Mouse (Mus musculus): ENCODE data around the gene Plscr4. TPM values are rescaled to one million over a fixed set of nuclear protein-coding genes. Genes with fewer than 3 reads are reported as not detected.

The Plscr4 gene
- polyA plus RNA-seq, 2 experiments = 0.35 to 0.46 TPM

GRCm38 (mm10) chr9:92499710-92500410 is 42.7 kb downstream of the Plscr4 start:
- H3K36me3 ChIP-seq (replicated peaks; ENCODE audit: control insufficient read depth, insufficient read depth, low read depth) = no peaks in the 10 kb centered on the region
- H3K4me1 ChIP-seq (replicated peaks; ENCODE audit: control insufficient read depth in 2 of 2, insufficient read depth in 2 of 2, low read length in 1 of 2) = no peaks in the 10 kb centered on the region
- no peak for TF ChIP-seq EP300 (IDR thresholded peaks at IDR 0.05; ENCODE audit: low read depth)
- peak; percentile 62 for TF ChIP-seq CTCF (IDR thresholded peaks at IDR 0.05; ENCODE audit: low read depth)
- no peak overlapping the region for H3K9ac ChIP-seq (replicated peaks)
- H3K27me3 ChIP-seq (ENCODE audit: control insufficient read depth, insufficient read depth, low read length) = no peaks in the 10 kb centered on the region
- H3K9me3 ChIP-seq (ENCODE audit: control insufficient read depth, low read length) = no peaks in the 10 kb centered on the region
- H3K27ac ChIP-seq = no peak overlapping the region
- H3K4me2 ChIP-seq (ENCODE audit: low read depth) = no peak overlapping the region
- DNase-seq (ENCODE audit: low read depth in 3 of 3, low spot score in 3 of 3) = peak; percentile 4 to 14 (median 13)
- ATAC-seq (ENCODE audit: insufficient read depth) = no peak
- no peak overlapping the region for H3K4me3 ChIP-seq (ENCODE audit: insufficient read depth in 1 of 2, low read depth in 2 of 2, low read length in 2 of 2)
- 35% methylated on average over 12 of the region's 12 CpGs for WGBS (ENCODE audit: insufficient replicate concordance)

- no peak overlapping the region for H3K9ac ChIP-seq (replicated peaks)
- H3K4me1 ChIP-seq (replicated peaks; ENCODE audit: control insufficient read depth in 2 of 2, insufficient read depth in 2 of 2, low read length in 1 of 2) = no peaks in the 10 kb centered on the region
- no peak overlapping the region for H3K4me3 ChIP-seq (ENCODE audit: insufficient read depth in 1 of 2, low read depth in 2 of 2, low read length in 2 of 2)
- DNase-seq (ENCODE audit: low read depth in 3 of 3, low spot score in 3 of 3) (no peak), ATAC-seq (ENCODE audit: insufficient read depth) (no peak)
- TF ChIP-seq CTCF (IDR thresholded peaks at IDR 0.05; ENCODE audit: low read depth) = no peak
- no peak for TF ChIP-seq EP300 (IDR thresholded peaks at IDR 0.05; ENCODE audit: low read depth)
- no peak overlapping the region for H3K27ac ChIP-seq
- no peak overlapping the region for H3K4me2 ChIP-seq (ENCODE audit: low read depth)
- H3K27me3 ChIP-seq (ENCODE audit: control insufficient read depth, insufficient read depth, low read length) = no peaks in the 10 kb centered on the region
- no peaks in the 10 kb centered on the region for H3K36me3 ChIP-seq (replicated peaks; ENCODE audit: control insufficient read depth, insufficient read depth, low read depth)
- 53% methylated on average over 3 of the region's 3 CpGs for WGBS (ENCODE audit: insufficient replicate concordance)
- no peaks in the 10 kb centered on the region for H3K9me3 ChIP-seq (ENCODE audit: control insufficient read depth, low read length)
Measured at GRCm38 (mm10) chr9:92504256-92504655, 47.1 kb downstream of the Plscr4 start.

- H3K9ac ChIP-seq (replicated peaks) = no peak overlapping the region
- no peaks in the 10 kb centered on the region for H3K36me3 ChIP-seq (replicated peaks; ENCODE audit: control insufficient read depth, insufficient read depth, low read depth)
- H3K4me1 ChIP-seq (replicated peaks; ENCODE audit: control insufficient read depth in 2 of 2, insufficient read depth in 2 of 2, low read length in 1 of 2) = no peaks in the 10 kb centered on the region
- ATAC-seq (ENCODE audit: insufficient read depth) = no peak
- no peak overlapping the region for H3K4me2 ChIP-seq (ENCODE audit: low read depth)
- no peak for TF ChIP-seq EP300 (IDR thresholded peaks at IDR 0.05; ENCODE audit: low read depth)
- TF ChIP-seq CTCF (IDR thresholded peaks at IDR 0.05; ENCODE audit: low read depth) = no peak
- WGBS (ENCODE audit: insufficient replicate concordance) = 10% methylated on average over 1 of the region's 1 CpGs
- DNase-seq (ENCODE audit: low read depth in 3 of 3, low spot score in 3 of 3) = no peak
- H3K9me3 ChIP-seq (ENCODE audit: control insufficient read depth, low read length) = no peaks in the 10 kb centered on the region
- H3K27ac ChIP-seq = no peak overlapping the region
- no peak overlapping the region for H3K4me3 ChIP-seq (ENCODE audit: insufficient read depth in 1 of 2, low read depth in 2 of 2, low read length in 2 of 2)
- no peaks in the 10 kb centered on the region for H3K27me3 ChIP-seq (ENCODE audit: control insufficient read depth, insufficient read depth, low read length)
Measured at GRCm38 (mm10) chr9:92504889-92505288, 47.7 kb downstream of the Plscr4 start.

- Histone ChIP-seq H3K27me3 (ENCODE audit: control insufficient read depth, insufficient read depth, low read length) (no peaks in the 10 kb centered on the region), H3K4me3 (ENCODE audit: insufficient read depth in 1 of 2, low read depth in 2 of 2, low read length in 2 of 2) (no peak overlapping the region), H3K9ac (replicated peaks) (no peak overlapping the region), H3K27ac (no peak overlapping the region), H3K4me1 (replicated peaks; ENCODE audit: control insufficient read depth in 2 of 2, insufficient read depth in 2 of 2, low read length in 1 of 2) (no peaks in the 10 kb centered on the region), H3K36me3 (replicated peaks; ENCODE audit: control insufficient read depth, insufficient read depth, low read depth) (no peaks in the 10 kb centered on the region), H3K4me2 (ENCODE audit: low read depth) (no peak overlapping the region), H3K9me3 (ENCODE audit: control insufficient read depth, low read length) (no peaks in the 10 kb centered on the region)
- TF ChIP-seq CTCF (IDR thresholded peaks at IDR 0.05; ENCODE audit: low read depth) (no peak), EP300 (IDR thresholded peaks at IDR 0.05; ENCODE audit: low read depth) (no peak)
- no peak for DNase-seq (ENCODE audit: low read depth in 3 of 3, low spot score in 3 of 3)
- ATAC-seq (ENCODE audit: insufficient read depth) = no peak
Measured at GRCm38 (mm10) chr9:92511696-92512095, 54.5 kb downstream of the Plscr4 start.

GRCm38 (mm10) chr9:92517036-92517435 is 59.9 kb downstream of the Plscr4 start:
- WGBS (ENCODE audit: insufficient replicate concordance) = 76% methylated on average over 12 of the region's 12 CpGs
- ATAC-seq (ENCODE audit: insufficient read depth) (no peak), DNase-seq (ENCODE audit: low read depth in 3 of 3, low spot score in 3 of 3) (no peak)
- no peak overlapping the region for H3K4me2 ChIP-seq (ENCODE audit: low read depth)
- H3K27me3 ChIP-seq (ENCODE audit: control insufficient read depth, insufficient read depth, low read length) = no peaks in the 10 kb centered on the region
- H3K4me3 ChIP-seq (ENCODE audit: insufficient read depth in 1 of 2, low read depth in 2 of 2, low read length in 2 of 2) = no peak overlapping the region
- TF ChIP-seq CTCF (IDR thresholded peaks at IDR 0.05; ENCODE audit: low read depth) = no peak
- no peak for TF ChIP-seq EP300 (IDR thresholded peaks at IDR 0.05; ENCODE audit: low read depth)
- H3K36me3 ChIP-seq (replicated peaks; ENCODE audit: control insufficient read depth, insufficient read depth, low read depth) = no peaks in the 10 kb centered on the region
- H3K9ac ChIP-seq (replicated peaks) = no peak overlapping the region
- no peaks in the 10 kb centered on the region for H3K9me3 ChIP-seq (ENCODE audit: control insufficient read depth, low read length)
- H3K27ac ChIP-seq = no peak overlapping the region
- H3K4me1 ChIP-seq (replicated peaks; ENCODE audit: control insufficient read depth in 2 of 2, insufficient read depth in 2 of 2, low read length in 1 of 2) = no peaks in the 10 kb centered on the region
